Mouse (Mus musculus): Measurements from ENCODE around the gene Stac. TPM values are rescaled to one million over a fixed set of nuclear protein-coding genes. Genes with fewer than 3 reads are reported as not detected.
A peak's percentile ranks its signal among the peaks of the same experiment; 100 is the strongest.

Stac gene
- polyA plus RNA-seq, 1 experiment from 2014 or later: 0.14 TPM

GRCm38 (mm10) chr9:111515536-111515935, 174.6 kb downstream of the Stac start:
- DNase-seq (ENCODE audit: low spot score): no peak
- no peak overlapping the region for H3K9ac ChIP-seq (ENCODE audit: low read depth, low read length)
- H3K27me3 ChIP-seq (ENCODE audit: control insufficient read depth, insufficient read depth, low read length): no peaks in the 10 kb centered on the region
- no peak overlapping the region for H3K4me3 ChIP-seq (ENCODE audit: low read depth, low read length)
- no peak overlapping the region for H3K4me2 ChIP-seq (replicated peaks; ENCODE audit: low read depth, low read length)
- ATAC-seq (ENCODE audit: low FRiP score): 0 out of 2 replicates have a peak, but pooled peaks have one; percentile 25
- H3K36me3 ChIP-seq (ENCODE audit: control insufficient read depth, insufficient read depth, low read length): no peaks in the 10 kb centered on the region
- 95% methylated on average over 3 of the region's 3 CpGs for WGBS
- no peaks in the 10 kb centered on the region for H3K9me3 ChIP-seq (ENCODE audit: control insufficient read depth, low read length)
- no peak overlapping the region for H3K27ac ChIP-seq (ENCODE audit: low read depth, low read length)
- no peaks in the 10 kb centered on the region for H3K4me1 ChIP-seq (replicated peaks; ENCODE audit: control insufficient read depth, insufficient read depth, low read length)

- WGBS: 81% methylated on average over 15 of the region's 15 CpGs
- ATAC-seq (ENCODE audit: low FRiP score) (no peak), DNase-seq (ENCODE audit: low spot score) (no peak)
- Histone ChIP-seq H3K4me3 (ENCODE audit: low read depth, low read length) (no peak overlapping the region), H3K4me1 (replicated peaks; ENCODE audit: control insufficient read depth, insufficient read depth, low read length) (no peaks in the 10 kb centered on the region), H3K4me2 (replicated peaks; ENCODE audit: low read depth, low read length) (no peak overlapping the region), H3K27me3 (ENCODE audit: control insufficient read depth, insufficient read depth, low read length) (no peaks in the 10 kb centered on the region), H3K27ac (ENCODE audit: low read depth, low read length) (no peak overlapping the region), H3K36me3 (ENCODE audit: control insufficient read depth, insufficient read depth, low read length) (no peaks in the 10 kb centered on the region), H3K9me3 (ENCODE audit: control insufficient read depth, low read length) (no peaks in the 10 kb centered on the region), H3K9ac (ENCODE audit: low read depth, low read length) (no peak overlapping the region)
Observed at GRCm38 (mm10) chr9:111514586-111515473, 175.3 kb downstream of the Stac start.
